Mouse (Mus musculus): ENCODE results near the gene Jak1.
A peak's percentile ranks its signal among the peaks of the same experiment; 100 is the strongest.

Gene Jak1

GRCm38 (mm10) chr4:101235964-101236363 lies 29.1 kb downstream of the Jak1 start:
- DNase-seq: no peak

DNA sequence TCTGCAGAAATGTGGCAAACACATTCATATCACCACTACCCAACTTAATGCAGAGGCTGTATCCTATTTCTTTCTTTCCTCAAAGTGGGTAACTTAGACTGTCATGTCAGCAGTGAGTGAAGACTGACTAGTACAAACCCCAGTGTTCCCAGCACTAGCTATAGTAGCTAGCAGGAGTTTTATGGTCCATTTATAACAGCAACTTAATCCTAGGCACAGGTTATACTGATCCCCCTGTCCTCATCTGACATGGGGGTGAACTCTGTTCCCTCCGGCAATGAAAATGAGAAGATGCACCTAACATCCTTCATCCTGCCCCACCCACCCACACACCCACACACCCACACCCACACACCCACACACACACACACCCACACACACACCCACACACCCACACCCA lies 30.3 kb downstream of the Jak1 start:
- DNase-seq: no peak

DNA sequence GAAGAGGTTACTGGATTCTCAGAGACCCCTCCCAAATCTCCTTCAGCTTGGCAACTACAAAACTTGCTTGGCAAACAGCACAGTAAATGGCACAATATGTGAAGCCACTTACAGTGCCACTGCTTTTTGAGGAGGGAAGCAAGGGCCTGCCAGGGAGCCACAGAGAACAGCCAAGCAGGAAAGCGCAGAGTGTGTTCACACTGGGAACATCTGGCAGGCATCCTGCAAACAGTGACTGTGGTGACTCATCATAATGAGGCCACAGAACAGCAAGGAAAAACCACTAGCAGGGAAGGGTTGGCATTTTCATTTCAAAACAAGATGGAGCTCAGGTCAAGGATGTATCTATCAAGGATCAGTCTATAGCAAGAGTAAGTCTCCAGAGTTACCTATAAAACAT lies 30.8 kb downstream of the Jak1 start:
- no peak for DNase-seq

GRCm38 (mm10) chr4:101230621-101231020 lies 34.5 kb downstream of the Jak1 start:
- no peak for DNase-seq

DNA sequence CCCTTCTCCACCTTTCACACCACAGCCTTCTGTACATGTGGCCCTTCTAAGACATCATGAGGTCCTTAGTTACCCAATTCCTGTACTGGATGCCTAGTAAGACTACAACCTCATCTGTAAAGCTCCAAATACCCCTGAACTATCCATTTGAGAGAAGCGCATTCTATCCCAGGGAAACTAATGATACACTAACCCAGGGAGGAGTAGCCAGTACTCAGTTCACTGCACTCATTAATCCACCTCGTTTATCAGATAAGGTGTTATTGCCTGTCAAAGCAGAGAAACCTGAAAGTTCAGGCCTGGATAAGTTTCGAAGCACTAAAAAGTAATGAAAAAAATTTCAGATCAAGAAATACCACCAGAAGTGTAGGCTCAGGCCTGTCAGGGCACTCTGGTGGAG lies 37.7 kb downstream of the Jak1 start:
- no peak for DNase-seq

DNA sequence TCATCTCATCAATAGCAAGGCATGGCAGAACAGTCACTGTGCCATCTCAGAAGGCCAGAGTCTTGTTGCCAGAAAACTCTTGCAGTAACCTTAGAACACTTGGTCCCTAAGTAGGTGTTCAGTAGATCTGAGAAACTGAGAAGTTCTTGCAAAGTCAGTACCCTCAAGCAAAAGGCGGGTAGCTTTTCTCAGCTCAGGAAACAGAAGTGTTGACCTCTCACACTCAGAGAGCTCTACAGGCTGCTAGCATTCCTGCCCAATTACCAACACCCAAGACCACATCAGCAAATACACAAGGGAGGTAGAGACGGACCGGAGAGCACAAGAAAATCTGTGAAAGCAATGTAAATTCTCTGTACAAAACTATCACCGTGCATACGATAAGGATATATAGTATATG lies 39.1 kb downstream of the Jak1 start:
- DNase-seq: no peak

GRCm38 (mm10) chr4:101220946-101221345 lies 44.1 kb downstream of the Jak1 start:
- DNase-seq: no peak

DNA sequence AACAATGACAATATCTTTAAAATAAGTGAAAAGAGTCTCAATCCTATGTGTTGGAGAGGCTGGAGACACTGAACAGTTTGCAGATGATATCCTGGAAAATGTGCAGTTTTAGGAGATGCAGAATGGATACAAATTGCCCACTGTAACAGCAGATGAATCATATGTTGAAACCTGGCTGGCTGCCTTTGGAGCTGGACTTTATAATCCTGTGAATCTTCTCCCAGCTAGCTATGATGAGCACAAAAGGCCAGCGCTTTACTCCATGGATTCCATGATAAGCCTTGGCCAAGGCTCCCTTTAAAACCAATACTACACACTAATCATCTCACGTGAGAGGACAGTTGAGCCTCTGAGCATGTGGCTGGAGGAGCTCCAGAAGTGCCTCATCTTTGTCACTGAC lies 45.2 kb downstream of the Jak1 start:
- no peak for DNase-seq

DNA sequence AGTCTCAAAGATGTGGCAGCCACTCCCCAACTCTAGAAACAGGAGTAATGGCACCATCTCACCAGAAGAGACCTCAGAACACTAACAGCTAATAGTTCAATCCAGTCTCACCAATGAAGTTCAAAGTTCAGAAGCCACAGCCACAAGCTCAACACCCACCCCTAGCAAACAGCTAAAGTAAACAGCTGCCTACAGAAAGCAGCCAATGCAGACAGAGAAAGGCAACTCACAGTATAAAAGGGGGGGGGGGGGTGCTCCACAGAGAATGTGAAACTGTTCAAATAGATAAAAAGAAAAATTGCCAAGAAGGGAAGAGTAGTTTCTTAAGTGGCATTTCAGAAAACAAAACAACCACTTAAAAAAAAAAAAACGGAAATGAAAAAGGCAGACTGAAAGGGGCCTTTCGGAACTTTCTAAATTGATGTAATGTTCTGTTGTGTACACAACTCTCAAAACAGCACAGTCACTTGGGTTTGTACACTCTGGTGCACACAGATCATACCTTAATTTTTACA lies 48.0 kb downstream of the Jak1 start:
- no peak for DNase-seq

GRCm38 (mm10) chr4:101216286-101216685 lies 48.8 kb downstream of the Jak1 start:
- DNase-seq: no peak

DNA sequence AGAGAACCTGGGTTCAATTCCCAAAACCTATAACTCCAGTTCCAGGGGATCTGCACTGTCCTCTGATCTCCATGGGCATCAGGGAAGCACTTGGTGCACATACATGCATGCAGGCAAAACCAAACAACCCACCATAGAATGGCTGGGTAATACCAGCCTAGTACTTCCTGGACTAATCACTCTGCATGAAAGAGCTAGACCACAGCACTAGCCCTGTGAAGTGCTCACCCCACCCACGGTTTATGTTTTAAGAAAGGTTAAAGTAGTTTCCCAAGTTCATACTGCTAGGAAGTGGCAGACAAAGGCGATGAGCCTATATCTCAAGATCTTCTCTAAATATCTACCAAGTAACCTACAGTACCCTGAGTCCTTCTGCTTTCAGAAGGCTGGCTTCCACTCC lies 51.6 kb downstream of the Jak1 start:
- DNase-seq: no peak

- DNase-seq: no peak
Measured at GRCm38 (mm10) chr4:101207492-101207891, 57.6 kb downstream of the Jak1 start.

DNA sequence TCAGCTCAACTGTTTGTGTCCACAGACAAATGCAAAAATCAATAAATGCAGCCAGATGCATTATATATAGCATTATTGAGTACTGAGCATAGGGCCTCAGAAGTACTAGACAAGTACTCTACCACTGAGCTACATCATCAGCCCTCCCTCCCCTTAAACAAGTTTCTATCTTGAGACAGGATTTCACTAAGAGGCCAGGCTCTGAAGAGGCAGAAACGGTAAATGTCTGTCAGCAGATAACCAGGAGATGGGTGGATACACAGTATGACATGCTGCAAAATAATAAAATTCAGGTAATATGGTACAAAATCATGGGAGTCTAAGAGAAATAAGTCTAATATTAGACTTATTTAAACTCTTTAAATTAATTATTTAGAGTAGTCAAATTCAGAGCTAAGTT lies 61.6 kb downstream of the Jak1 start:
- DNase-seq: no peak

DNA sequence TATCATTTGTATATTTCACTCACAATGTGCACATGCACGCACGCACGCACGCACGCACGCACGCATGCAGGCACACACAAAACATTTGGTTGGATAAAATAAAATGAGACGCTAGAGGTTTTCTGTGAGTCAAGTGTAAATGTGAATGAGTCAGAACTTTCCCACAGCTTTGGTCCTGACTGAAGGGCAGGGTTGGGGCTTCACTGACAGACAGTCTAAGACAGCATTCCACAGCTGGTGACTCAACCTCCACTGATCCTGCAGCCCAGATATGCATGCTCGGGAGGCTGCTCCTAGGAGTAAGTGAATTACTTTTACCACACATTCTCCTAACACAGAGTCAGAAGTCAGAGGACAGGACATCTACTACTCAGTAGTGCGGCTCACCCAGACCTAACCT lies 62.5 kb downstream of the Jak1 start:
- no peak for DNase-seq

- peak; percentile 60 for DNase-seq
Measured at GRCm38 (mm10) chr4:101199433-101200081, 65.5 kb downstream of the Jak1 start.

GRCm38 (mm10) chr4:101198333-101198732 lies 66.7 kb downstream of the Jak1 start:
- no peak for DNase-seq

DNA sequence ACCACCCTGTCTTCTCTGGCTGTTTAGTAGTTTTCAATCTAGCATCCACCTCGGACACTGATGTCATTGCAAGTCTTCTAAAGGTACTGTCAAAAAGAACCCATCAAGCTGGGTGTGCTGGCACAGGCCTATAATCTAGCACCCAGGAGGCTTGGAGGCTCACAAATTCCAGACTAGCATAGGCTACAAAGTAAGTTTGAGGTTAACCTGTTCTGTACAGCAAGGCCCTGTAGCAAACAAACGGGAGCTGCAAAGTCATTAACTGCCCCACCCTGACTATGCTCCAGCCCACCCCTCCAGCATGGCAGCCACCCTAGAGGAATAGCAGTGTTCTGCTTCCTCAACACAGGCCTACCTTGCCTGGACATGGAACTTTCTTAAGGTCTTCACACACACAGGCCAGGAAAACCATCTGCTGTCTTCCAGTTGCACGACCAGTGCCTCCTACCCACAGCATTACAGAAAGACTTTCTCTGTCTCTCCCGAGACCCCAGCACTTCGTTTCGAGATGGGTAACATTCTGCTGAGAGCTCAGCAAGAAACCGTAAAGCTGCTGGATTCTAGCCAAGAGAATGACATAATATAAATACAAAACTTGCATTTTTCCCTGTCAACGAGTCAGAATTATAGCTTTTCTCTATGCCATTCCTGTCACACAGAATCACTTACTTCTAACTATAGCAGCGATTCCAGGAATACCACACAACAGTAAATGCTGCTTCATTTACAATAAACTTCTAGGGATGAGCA lies 67.5 kb downstream of the Jak1 start:
- DNase-seq: no peak

- DNase-seq: no peak
Measured at GRCm38 (mm10) chr4:101196407-101196806, 68.7 kb downstream of the Jak1 start.

- DNase-seq: no peak
Measured at GRCm38 (mm10) chr4:101194170-101194569, 70.9 kb downstream of the Jak1 start.

DNA sequence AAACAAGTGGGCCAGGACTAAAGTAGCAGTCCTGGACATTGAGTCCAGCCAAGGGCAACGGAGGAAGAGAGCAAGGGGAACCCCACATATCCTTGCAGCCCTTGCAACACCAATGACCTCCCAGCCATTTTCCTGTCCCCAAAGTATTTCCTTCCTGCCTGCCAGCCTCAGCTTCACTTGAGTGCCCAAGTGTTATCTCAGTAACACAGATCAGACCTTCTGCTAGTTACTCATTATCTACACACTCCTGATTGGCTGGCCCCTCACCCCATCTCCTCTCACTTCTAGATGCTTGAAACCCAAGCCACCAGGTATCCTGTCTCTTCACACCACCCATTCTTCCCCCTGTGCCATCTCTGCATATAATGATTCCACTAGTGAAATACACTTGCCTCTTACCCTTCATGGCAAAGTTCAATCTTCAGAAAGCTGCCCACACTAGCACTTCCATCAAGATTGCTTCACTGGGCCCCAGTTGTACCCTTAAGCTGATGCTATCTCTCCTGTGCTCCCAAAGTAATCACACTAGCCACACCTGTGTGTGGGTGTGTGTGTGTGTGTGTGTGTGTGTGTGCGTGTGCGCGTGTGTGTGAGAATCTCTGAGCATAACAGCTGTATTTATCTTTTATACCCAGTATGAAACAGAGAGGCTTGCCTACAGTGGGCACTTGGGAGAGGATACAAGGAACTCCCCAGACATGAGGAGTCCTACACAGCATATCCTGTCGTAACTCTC lies 72.7 kb downstream of the Jak1 start:
- DNase-seq: no peak

DNA sequence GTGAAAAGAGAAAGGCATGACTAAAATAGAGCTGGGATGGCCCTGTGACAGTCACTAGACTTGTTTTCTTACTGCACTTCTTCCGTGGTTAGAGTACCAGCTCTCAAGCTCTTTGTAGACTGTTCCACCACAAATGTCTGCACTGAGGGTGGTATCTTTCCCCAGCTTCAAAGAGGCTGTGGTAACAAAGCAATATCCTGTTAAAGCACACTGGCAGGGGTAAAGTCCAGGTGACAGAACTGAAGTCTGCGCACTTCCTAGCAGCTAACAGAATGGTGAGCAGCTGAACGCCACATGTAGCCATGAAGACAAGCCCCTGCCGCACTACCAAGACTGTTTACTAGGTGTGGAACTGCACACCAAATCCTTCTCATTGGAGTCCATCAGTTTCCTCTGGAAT lies 77.7 kb downstream of the Jak1 start:
- peak; percentile 81 for DNase-seq

GRCm38 (mm10) chr4:101186591-101186990 lies 78.5 kb downstream of the Jak1 start:
- no peak for DNase-seq

- peak; percentile 35 for DNase-seq
Measured at GRCm38 (mm10) chr4:101185216-101185615, 79.9 kb downstream of the Jak1 start.

- peak; percentile 77 for DNase-seq
Measured at GRCm38 (mm10) chr4:101182603-101183011, 82.5 kb downstream of the Jak1 start.

Data from thymus, postnatal 14 days (tissue).